Mouse (Mus musculus): ENCODE data around the gene Ace.

GRCm38 (mm10) chr11:105951601-105952044, 16.1 kb upstream of the Ace start:
- TF ChIP-seq CTCF (IDR thresholded peaks at IDR 0.05; ENCODE audit: low read depth, low read length): no peak
- TF ChIP-seq POLR2A (IDR thresholded peaks at IDR 0.05; ENCODE audit: borderline replicate concordance, low read depth, low read length): no peak

Measured in bone marrow macrophage, adult 2 months (primary cell).